Mouse (Mus musculus) G1E (cell line): Measurements from ENCODE around the gene Asb8. TPM values are rescaled to one million over a fixed set of nuclear protein-coding genes. Genes with fewer than 3 reads are reported as not detected.

Experiments
- ATAC-seq: 2 replicates; pipeline ENCODE4 v1.8.0; 2016; ENCODE audit warnings: mild to moderate bottlenecking; ENCODE audit not compliant: insufficient number of reproducible peaks, poor library complexity, low FRiP score, severe bottlenecking; ENCODE audit errors: extremely low read depth
- DNase-seq: peaks from one replicate; pipeline ENCODE4 v3.0.0; 2012; ENCODE audit warnings: low spot score
- H3K27me3 ChIP-seq: 2 replicates; pipeline ENCODE4 v1.6.1; 2012; ENCODE audit warnings: mild to moderate bottlenecking, low read length, inconsistent platforms; ENCODE audit not compliant: insufficient read depth
- H3K36me3 ChIP-seq: replicated peaks from 2 replicates; pipeline ENCODE3; 2012; ENCODE audit warnings: mild to moderate bottlenecking, inconsistent platforms
- H3K4me1 ChIP-seq: 2 replicates; pipeline ENCODE4 v1.6.1; 2012; ENCODE audit warnings: low read depth, low read length, inconsistent platforms, mixed read lengths; ENCODE audit not compliant: insufficient read depth
- H3K4me3 ChIP-seq: 2 replicates; pipeline ENCODE4 v1.5.1; 2012; ENCODE audit warnings: low read depth, mild to moderate bottlenecking, inconsistent platforms, low read length, moderate library complexity, mixed read lengths
- H3K9me3 ChIP-seq: replicated peaks from 2 replicates; pipeline ENCODE4 v1.6.1; 2012; ENCODE audit warnings: inconsistent platforms
- CTCF ChIP-seq: IDR thresholded peaks from 2 replicates; pipeline ENCODE4 v1.5.1; 2012; ENCODE audit warnings: low read depth, low read length, inconsistent platforms, mixed read lengths
- GATA1 ChIP-seq: IDR thresholded peaks from 2 replicates; pipeline ENCODE4 v1.6.1; 2012; ENCODE audit warnings: borderline replicate concordance, low read length, inconsistent platforms, mixed read lengths
- GATA2 ChIP-seq: IDR thresholded peaks from 2 replicates; pipeline ENCODE4 v1.6.1; 2012; ENCODE audit warnings: low read depth, low read length, inconsistent platforms, borderline replicate concordance
- POLR2AphosphoS5 ChIP-seq: IDR thresholded peaks from 2 replicates; pipeline ENCODE4 v1.6.1; 2012; ENCODE audit warnings: low read depth, low read length, inconsistent platforms; ENCODE audit not compliant: insufficient replicate concordance
- TAL1 ChIP-seq: conservative IDR thresholded peaks from 2 replicates; pipeline ENCODE4 v1.6.1; 2012; ENCODE audit warnings: low read depth, low read length, inconsistent platforms, mixed read lengths
- polyA plus RNA-seq: library from polyadenylated mRNA; stranded (reverse); fragments of >175 nt; gene quantifications from 2 replicates; pipeline ENCODE4 v1.2.3, GENCODE M21; 2012
- total RNA-seq, 2 experiments: library from RNA; stranded (forward) in 1 of 2; stranded (reverse) in 1 of 2; fragments of 200-1000 nt in 1 of 2; fragments of >200 nt in 1 of 2; fragmentation: Nextera tagmentation in 1 of 2; gene quantifications; 2 replicates each; pipeline ENCODE4 v1.2.3; 2014 to 2017

The Asb8 gene
- total and polyA plus RNA-seq, 3 experiments, result 5.1 to 37.5 (median 30.4) TPM

DNA sequence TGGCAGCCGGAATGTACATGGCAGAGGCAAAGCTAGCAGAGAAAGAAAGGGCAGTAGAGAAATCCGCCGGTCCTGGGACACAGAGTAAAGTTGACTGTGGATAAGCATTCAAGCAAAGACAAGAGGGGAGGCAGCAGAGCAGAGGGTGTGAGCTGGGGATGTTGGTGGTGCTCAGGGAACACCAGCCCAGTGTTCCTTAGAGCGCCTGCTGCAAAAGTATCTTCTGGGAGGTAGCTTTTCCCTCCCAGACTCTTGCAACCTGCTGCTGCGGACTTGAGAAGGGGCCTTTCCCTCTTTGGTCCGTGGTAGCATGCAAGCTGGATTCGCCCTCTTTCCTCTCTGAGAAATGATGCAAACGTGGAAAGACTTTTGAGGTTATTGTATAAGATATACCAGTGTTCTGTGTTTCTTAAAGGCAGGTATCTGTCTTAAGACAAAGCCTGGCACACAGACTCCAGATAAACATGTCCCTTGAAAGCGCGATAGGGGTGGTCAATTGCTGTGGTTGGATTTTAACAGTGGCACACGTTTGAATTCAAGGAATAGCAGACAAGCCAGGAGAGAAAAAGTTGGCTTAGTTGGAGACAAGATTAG lies 57.6 kb downstream of the Asb8 start:
- no peaks in the 10 kb centered on the region for H3K9me3 ChIP-seq
- H3K27me3 ChIP-seq, result no peaks in the 10 kb centered on the region; the same call in 1 of the 2 replicates
- peaks cover 50% of the 10 kb centered on the region for H3K4me1 ChIP-seq
- ATAC-seq (0 out of 2 replicates have a peak, but pooled peaks have one; percentile 2), DNase-seq (no peak)
- peaks cover 21% of the 10 kb centered on the region for H3K36me3 ChIP-seq
- peak overlapping the region; percentile 89; the same call in 1 of the 2 replicates for H3K4me3 ChIP-seq
- no peak for TF ChIP-seq POLR2AphosphoS5
- no peak for TF ChIP-seq GATA2
- TF ChIP-seq TAL1, result no peak
- TF ChIP-seq CTCF, result no peak
- TF ChIP-seq GATA1, result no peak

- H3K9me3 ChIP-seq, result no peaks in the 10 kb centered on the region
- H3K4me3 ChIP-seq, result no peak overlapping the region
- H3K36me3 ChIP-seq, result peaks cover 15% of the 10 kb centered on the region
- no peak for ATAC-seq
- TF ChIP-seq GATA1 (no peak), POLR2AphosphoS5 (no peak), GATA2 (no peak), TAL1 (no peak)
- DNase-seq, result no peak
- H3K27me3 ChIP-seq, result no peaks in the 10 kb centered on the region; the same call in 1 of the 2 replicates
- peaks cover 48% of the 10 kb centered on the region for H3K4me1 ChIP-seq
Measured at GRCm38 (mm10) chr15:98107230-98107629, 58.2 kb downstream of the Asb8 start.

- no peaks in the 10 kb centered on the region; the same call in 1 of the 2 replicates for H3K27me3 ChIP-seq
- H3K9me3 ChIP-seq, result no peaks in the 10 kb centered on the region
- DNase-seq, result no peak
- H3K4me1 ChIP-seq, result peaks cover 41% of the 10 kb centered on the region
- no peak for ATAC-seq
- TF ChIP-seq TAL1, result no peak
- no peak for TF ChIP-seq GATA1
- TF ChIP-seq POLR2AphosphoS5, result no peak
- TF ChIP-seq GATA2, result no peak
- TF ChIP-seq CTCF, result no peak
- peaks cover 8% of the 10 kb centered on the region for H3K36me3 ChIP-seq
- H3K4me3 ChIP-seq, result no peak overlapping the region
Measured at GRCm38 (mm10) chr15:98106506-98106905, 58.9 kb downstream of the Asb8 start.

- Histone ChIP-seq H3K9me3 (no peaks in the 10 kb centered on the region), H3K27me3 (no peaks in the 10 kb centered on the region; the same call in 1 of the 2 replicates), H3K4me3 (no peak overlapping the region), H3K4me1 (peaks cover 5% of the 10 kb centered on the region), H3K36me3 (peaks cover 14% of the 10 kb centered on the region)
- no peak for DNase-seq
- TF ChIP-seq GATA1, result no peak
- TF ChIP-seq GATA2, result no peak
- no peak for TF ChIP-seq POLR2AphosphoS5
- TF ChIP-seq TAL1, result no peak
- no peak for TF ChIP-seq CTCF
- ATAC-seq, result no peak
Measured at GRCm38 (mm10) chr15:98102401-98102800, 63.0 kb downstream of the Asb8 start.

DNA sequence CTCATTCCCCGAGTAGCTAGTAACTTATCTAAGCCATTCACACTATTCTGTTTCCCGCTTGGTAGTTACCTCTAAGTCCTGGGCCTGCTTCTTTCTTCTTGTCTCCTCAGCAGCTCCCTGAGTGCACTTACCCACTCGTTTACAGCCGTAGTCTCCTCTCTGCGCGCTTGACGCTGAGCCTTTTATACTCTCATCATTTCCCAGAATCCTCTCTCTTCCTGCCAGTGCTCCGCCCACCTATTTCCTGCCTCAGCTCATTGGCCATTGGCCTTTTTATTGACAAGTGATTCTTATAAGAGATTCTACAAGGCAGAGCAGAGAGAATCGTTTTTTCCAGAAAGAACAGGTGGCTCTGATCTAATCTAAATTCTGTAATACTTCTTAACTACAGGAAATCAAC lies 66.9 kb downstream of the Asb8 start:
- ATAC-seq, result no peak
- no peak for TF ChIP-seq GATA2
- no peak for TF ChIP-seq CTCF
- no peak for TF ChIP-seq TAL1
- H3K4me3 ChIP-seq, result no peak overlapping the region

DNA sequence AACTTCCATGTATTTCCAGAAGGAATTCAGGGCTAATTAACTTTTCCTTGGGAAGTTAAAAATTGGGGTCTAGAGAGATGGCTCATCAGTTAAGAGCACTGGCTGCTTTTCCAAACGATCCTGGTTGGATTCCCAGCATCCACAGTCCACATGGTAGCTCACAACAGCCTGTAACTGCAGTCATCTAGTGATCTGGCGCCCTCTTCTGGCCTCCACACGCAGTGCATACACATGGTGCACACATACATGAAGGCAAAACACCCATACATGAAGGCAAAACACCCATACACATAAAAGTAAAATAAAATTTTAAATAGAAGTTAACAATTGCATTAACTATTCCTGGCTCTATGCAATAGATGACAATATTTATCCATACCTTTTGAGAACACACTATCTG lies 68.5 kb downstream of the Asb8 start:
- H3K4me3 ChIP-seq, result no peak overlapping the region
- no peaks in the 10 kb centered on the region for H3K27me3 ChIP-seq
- ATAC-seq (no peak), DNase-seq (no peak)
- H3K36me3 ChIP-seq, result peaks cover 23% of the 10 kb centered on the region
- no peaks in the 10 kb centered on the region; the same call in 1 of the 2 replicates for H3K9me3 ChIP-seq
- H3K4me1 ChIP-seq, result peaks cover under 1% of the 10 kb centered on the region
- no peak for TF ChIP-seq GATA1
- no peak for TF ChIP-seq CTCF
- no peak for TF ChIP-seq GATA2
- no peak for TF ChIP-seq POLR2AphosphoS5
- TF ChIP-seq TAL1, result no peak

More for the DNA sequence above, 66.9 kb downstream of the Asb8 start:
- Histone ChIP-seq H3K9me3 (no peaks in the 10 kb centered on the region; the same call in 1 of the 2 replicates), H3K27me3 (no peaks in the 10 kb centered on the region), H3K4me1 (no peaks in the 10 kb centered on the region; the same call in 1 of the 2 replicates), H3K36me3 (peaks cover 23% of the 10 kb centered on the region)
- DNase-seq, result no peak

GRCm38 (mm10) chr15:98094905-98095304 lies 70.5 kb downstream of the Asb8 start:
- no peaks in the 10 kb centered on the region for H3K27me3 ChIP-seq
- H3K4me1 ChIP-seq, result peaks cover 11% of the 10 kb centered on the region
- ATAC-seq (no peak), DNase-seq (no peak)
- TF ChIP-seq TAL1 (no peak), POLR2AphosphoS5 (no peak), CTCF (no peak), GATA1 (no peak), GATA2 (no peak)
- H3K36me3 ChIP-seq, result peaks cover 22% of the 10 kb centered on the region
- H3K4me3 ChIP-seq, result no peak overlapping the region
- no peaks in the 10 kb centered on the region; the same call in 1 of the 2 replicates for H3K9me3 ChIP-seq
